In the genomic region with DNA sequence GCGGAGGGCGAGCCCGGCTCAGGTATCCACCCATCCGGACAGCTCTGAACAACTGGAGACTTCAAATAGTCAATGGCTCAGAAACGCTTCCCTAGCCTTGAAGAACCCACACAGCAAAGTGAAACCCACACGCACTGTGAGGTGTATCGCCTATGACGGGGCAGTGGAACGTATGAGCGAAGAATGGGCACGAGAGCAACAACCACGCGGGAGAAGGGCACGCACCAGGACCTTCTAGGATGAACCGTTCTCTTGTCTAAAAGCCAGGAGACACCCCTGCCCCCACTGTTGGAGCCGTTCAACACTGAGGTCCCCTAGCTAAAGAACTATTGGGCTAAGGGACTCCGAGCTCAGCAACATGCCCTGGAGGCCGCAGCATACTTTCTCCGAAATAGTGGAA, we compare ENCODE assay signal across 31 mouse cellular contexts. TPM values are rescaled to one million over a fixed set of nuclear protein-coding genes. Genes with fewer than 3 reads are reported as not detected.
"Had no signal": no experiment of that assay in that cellular context is flagged by ENCODE, and none has a peak within 500 bp of the region (broad histone marks: within the 10 kb centered on the region; RNA-seq: fewer than 3 reads in every experiment).

No protein-coding gene starts in this region.

- H3K27me3 ChIP-seq: heart, embryonic 15.5 days; hindbrain, embryonic 13.5 days; hindbrain, embryonic 15.5 days; liver, embryonic 13.5 days had no signal

- H3K36me3 ChIP-seq: heart, embryonic 13.5 days; heart, embryonic 15.5 days; hindbrain, embryonic 13.5 days; hindbrain, embryonic 15.5 days; liver, embryonic 13.5 days had no signal

- H3K4me3 ChIP-seq: heart, adult 2 months; heart, embryonic 13.5 days; heart, embryonic 15.5 days; hindbrain, embryonic 13.5 days; hindbrain, embryonic 15.5 days; layer of hippocampus, adult 2 months; left cerebral cortex, adult 2 months; liver, embryonic 13.5 days had no signal

- H3K4me2 ChIP-seq: heart, embryonic 11.5 days; heart, embryonic 13.5 days; heart, embryonic 15.5 days; hindbrain, embryonic 13.5 days; hindbrain, embryonic 15.5 days; liver, embryonic 11.5 days; liver, embryonic 13.5 days had no signal

- H3K9me3 ChIP-seq: heart, embryonic 13.5 days; heart, embryonic 15.5 days; hindbrain, embryonic 13.5 days; hindbrain, embryonic 15.5 days; liver, embryonic 13.5 days had no signal

- H3K9ac ChIP-seq: heart, embryonic 13.5 days; heart, embryonic 15.5 days; hindbrain, embryonic 13.5 days; hindbrain, embryonic 15.5 days; liver, embryonic 13.5 days had no signal

- ATAC-seq: hindbrain, postnatal 0 days; intestine, embryonic 16.5 days had no signal

- H3K27ac ChIP-seq: heart, adult 2 months; heart, embryonic 13.5 days; heart, embryonic 15.5 days; hindbrain, embryonic 13.5 days; hindbrain, embryonic 15.5 days; hindbrain, postnatal 0 days; layer of hippocampus, adult 2 months; left cerebral cortex, adult 2 months; liver, embryonic 13.5 days had no signal

- DNase-seq: gastrocnemius, postnatal 14 days; gastrocnemius, postnatal 36 days; heart, adult 11 months; heart, adult 2 months; heart, postnatal 14 days; heart, postnatal 36 days; kidney, adult 18-20 months; kidney, adult 8-10 months; kidney, postnatal 10 days; kidney, postnatal 25 days; kidney, postnatal 4 days; liver; liver, embryonic 13.5 days had no signal

- H3K4me1 ChIP-seq: heart, embryonic 13.5 days; heart, embryonic 15.5 days; hindbrain, embryonic 13.5 days; hindbrain, embryonic 15.5 days; liver, embryonic 13.5 days had no signal

RNA-seq across cellular contexts. Expression of a gene that starts 33.5 kb away (rescaled TPM):
- polyA plus RNA-seq: gonadal fat pad, adult 2 months; heart, adult 2 months; heart, embryonic 11.5 days; heart, embryonic 13.5 days; heart, embryonic 15.5 days; heart, postnatal 0 days; hindbrain, embryonic 11.5 days; hindbrain, embryonic 13.5 days; hindbrain, embryonic 15.5 days; hindbrain, postnatal 0 days; intestine, embryonic 14.5 days; intestine, embryonic 16.5 days; kidney, embryonic 14.5 days; kidney, embryonic 16.5 days; limb, embryonic 11.5 days; limb, embryonic 14.5 days; liver, embryonic 11.5 days; liver, embryonic 13.5 days had no signal

RNA-seq across cellular contexts. Expression of a gene that starts 47.0 kb away (rescaled TPM):
- polyA plus RNA-seq: gonadal fat pad, adult 2 months; heart, adult 2 months; heart, embryonic 11.5 days; heart, embryonic 13.5 days; heart, embryonic 15.5 days; heart, postnatal 0 days; hindbrain, embryonic 11.5 days; hindbrain, embryonic 13.5 days; hindbrain, embryonic 15.5 days; hindbrain, postnatal 0 days; intestine, embryonic 14.5 days; intestine, embryonic 16.5 days; kidney, embryonic 14.5 days; kidney, embryonic 16.5 days; limb, embryonic 11.5 days; limb, embryonic 14.5 days; liver, embryonic 11.5 days; liver, embryonic 13.5 days had no signal
